Mouse (Mus musculus) adipocyte (in vitro differentiated cells): Measurements from ENCODE around the gene Iqub.

Source experiments
- DNase-seq: peaks from one replicate; pipeline ENCODE4 v3.0.0-alpha.2; 2016; ENCODE audit warnings: low spot score

Gene Iqub

DNA sequence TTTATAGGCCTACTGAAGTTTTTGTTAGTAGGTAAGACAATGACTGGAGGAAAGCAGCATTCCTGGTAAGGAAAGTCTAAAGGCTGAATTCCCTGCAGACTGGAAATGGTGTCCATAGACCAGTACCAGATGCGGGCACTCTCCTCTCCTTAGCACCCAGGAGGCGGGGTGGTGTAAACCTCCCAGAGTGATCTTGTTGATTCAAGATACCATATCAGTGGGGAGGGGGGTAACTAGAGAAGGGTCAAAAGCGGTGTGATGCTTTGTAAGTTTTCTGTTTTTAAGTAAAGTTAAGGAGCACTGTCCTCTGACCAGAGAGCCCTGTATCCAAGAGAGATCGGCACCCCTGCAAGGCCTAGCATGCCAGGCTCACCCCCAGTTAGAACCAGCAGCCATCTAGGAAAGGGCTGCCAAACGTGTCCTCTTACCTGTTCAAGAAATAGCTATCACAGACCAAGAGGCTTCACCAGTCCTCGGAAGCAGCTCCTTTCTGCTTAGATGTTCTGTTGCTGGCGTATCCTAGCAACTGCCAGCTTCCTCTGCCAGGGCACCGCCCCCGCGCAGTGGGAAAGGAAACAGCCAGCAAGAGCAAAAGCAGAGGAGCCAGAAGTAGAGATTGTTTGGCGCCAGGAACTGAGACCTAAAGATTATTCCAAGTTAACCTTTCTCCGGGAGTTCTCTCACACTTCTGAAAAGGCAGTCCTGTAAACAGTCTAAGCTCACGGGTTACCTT, at the start of gene Iqub:
Gene Iqub (minus strand): TSS at position 516 of the 733 bp plus-strand sequence.
- no peak for DNase-seq

DNA sequence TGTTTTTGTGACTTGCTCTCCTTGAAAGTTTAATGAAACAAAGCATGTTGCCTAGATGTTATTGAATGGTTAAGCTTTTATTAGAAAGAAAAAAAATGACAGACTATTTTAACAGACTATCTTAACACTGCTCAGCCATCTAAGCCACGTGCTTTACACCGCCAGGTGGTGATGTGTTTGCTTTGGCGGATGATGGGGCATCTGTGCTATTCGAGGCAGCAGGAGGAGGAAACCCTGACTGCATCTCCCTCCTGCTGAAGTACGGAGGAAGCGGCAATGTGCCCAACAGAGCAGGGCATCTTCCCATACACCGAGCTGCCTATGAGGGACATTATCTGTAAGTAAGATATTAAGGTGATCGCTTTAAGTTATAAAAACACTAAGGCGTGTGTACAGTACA, 49.2 kb upstream of the Iqub start:
- DNase-seq: no peak

DNA sequence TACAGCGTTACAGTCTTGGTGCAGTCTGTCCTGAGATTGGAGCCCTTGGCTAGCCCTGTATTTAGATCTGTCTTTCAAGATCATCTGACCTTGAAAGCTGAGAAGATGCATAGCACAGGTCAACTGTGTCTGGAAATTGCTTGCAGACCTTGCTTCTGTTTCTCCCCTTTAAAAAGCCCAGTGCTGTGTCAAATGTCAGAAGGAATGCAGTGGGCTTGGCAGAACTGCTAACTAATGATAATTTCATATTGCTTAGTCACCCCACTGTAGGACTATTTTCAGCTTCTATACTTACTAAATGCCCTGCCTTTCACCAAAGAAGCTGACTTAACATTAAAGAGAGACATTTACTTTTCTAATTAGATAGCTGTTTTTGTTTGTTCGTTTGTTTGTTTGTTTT, 40.6 kb upstream of the Iqub start:
- DNase-seq: no peak

DNA sequence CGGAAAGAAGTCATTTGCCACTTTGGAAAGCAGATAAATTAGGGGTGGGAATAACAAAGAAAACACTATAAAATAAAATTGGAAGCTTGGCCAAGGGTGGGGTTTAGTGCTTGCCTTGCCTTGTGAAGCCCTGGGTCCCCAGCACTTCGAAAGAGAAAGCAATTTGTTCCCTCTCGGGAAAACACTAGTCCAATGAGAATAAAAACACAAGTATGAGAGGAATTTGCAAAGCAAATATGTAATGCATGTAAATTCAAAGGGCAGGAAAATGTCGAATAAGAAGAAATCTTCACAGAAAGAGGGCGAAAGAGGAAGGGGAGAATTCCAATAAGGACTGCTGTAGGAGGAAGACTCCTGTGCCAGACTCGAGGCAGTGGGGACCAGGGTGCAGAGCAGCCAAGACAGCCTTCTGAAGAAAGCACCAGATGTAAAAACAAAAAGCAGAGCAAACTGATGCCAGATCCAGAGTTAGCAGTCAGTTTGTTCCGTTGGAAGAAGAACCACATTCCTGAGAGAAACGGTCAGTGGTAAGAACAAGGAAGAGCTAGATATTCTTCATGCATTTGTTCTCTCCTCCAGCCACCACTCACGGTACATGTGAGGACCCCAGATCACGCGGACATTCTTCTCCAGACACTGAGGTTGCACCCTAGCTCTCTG, 39.7 kb upstream of the Iqub start:
- no peak for DNase-seq

DNA sequence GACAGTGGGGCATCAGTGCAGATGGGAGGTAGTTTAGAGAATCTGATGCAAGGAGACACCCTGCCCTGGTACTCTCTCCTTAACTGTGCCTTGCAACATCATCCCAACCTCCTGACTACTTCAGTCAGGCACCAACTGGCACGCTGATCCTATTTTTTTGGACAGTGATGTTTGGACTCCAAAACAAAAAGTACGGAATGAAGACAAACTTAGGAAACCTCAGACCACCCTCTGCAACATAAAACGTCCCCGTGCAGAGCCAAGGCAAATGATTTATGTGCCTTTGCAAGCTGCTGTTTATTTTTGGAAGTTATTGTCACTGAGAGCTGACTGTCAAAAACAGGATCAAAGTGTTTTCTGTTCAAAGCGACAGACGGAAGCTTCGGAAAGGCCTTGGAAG, 37.2 kb upstream of the Iqub start:
- DNase-seq: no peak

DNA sequence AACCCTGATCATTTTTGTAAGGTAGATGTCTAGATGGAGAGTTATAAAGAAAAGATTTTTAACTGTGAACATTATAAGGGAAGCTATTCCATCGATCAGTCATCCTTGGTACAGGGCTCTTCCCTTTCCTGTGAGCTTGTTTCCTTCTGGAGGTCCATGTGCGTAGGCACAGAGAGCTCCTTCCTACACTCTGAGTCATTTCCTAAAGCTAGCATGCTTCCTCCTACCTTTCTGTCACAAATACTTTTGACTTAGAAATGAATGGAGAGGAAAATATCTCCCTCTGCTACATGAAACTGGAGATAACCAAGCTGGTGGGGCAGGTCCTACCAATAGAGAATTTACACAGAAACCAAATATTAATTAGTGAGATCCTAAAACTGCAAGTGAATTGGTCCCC, 34.9 kb upstream of the Iqub start:
- no peak for DNase-seq

DNA sequence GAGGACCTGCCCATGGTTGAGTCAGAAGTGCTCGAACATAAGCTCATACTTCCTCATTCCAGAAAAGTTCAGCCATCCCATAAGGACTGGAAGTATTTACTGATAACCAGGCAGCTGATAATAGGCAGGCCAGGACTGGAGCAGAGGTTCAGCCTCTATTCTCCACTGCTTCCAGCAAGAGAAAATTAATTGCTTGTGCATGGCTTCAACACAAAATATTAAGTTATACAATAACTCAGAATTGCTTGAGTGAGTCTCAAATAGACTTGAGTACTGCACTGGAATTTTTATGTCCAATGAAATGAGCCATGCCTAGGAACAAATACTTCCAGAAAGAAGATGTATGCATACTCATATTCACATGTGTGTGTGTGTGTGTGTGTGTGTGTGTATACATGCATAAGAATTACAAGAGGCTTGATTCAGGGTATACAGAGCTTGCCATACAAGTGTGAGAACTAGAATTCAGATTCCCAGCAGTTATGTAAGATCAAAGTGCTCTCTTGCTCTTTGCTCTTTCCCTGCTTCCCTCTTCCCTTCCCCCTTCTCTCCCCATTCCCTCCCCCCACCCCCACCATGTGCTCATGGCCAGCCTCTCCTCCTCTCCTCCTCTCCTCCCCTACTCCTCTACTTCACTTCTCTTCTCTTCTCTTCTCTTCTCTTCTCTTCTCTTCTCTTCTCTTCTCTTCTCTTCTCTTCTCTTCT, 32.0 kb upstream of the Iqub start:
- DNase-seq: no peak

DNA sequence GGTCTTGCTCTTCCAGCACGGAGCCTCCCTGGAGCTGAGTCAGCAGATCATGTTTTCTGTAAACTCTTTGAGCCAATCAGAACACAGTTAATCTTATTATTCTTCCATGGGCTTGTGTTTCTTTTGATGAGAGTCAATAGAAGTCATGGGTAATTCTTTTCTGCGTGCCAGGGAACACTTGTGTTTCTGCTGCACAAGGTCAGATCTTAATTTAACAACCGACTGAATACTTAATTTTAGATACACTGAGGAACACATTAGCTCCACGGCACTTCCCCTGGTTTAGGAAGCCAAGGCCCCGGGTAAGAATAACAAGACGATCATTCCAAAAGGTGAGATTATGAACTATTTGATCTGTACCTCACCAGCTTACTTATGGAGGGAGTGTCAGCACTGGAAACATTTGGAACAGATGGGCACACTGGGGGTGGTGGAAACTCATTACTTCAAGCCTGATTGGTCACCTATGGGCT, 28.3 kb upstream of the Iqub start:
- no peak for DNase-seq

DNA sequence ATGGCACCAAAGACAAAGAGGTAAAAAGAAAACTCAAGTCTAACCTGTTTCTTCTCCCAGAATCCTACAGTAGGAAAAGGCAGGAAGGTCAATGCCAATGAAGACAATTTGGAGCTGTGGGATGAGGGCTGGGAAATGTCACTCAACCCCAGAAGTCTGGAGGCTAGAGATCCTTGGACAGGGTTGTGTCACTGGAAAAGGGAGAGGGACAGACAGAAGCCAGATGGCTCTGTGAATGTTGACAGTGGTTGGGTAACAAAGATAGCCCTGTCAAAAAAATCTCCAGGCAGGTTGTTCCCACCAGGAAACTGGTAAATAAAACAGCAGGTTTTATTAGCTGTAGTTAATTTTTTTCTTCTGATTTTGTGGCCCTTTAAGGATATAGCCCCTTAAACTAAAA, 27.5 kb upstream of the Iqub start:
- DNase-seq: no peak

DNA sequence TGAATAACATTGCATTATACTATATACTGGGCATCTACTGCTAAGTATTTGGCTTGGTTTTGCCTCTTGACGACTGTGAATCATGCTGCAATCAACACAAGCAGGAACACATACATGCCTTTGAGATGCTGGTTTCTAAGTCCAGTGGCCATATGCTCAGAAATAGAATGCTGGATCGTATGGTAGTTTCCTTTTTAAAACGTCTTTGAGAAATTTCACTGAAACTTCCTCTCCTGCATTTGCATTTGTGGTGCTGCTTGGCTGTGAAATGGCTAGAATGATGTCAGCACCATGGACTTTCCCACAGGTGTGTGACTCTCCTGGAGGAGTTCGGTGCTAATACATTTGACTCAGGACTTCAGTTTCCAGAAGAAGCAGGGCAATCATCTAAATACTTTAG, 25.2 kb upstream of the Iqub start:
- no peak for DNase-seq

DNA sequence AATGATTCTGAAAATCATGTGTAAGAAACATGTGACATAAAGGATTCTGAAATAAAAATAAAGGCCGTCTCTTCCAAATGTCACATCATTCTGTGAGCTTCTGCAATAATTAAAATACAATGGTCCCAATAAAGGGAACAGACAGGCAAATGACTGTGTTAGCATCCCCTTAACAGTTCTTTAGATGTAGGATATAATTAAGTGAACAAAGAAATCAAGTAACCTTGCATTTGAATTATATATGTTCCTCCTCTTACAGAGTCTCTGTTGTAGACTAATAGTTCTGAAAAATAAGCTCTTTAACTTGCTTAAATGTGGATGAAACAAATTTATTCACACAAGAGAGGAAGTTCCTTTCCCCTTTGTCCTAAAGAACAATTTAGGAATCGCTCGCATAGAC, 23.6 kb upstream of the Iqub start:
- no peak for DNase-seq

DNA sequence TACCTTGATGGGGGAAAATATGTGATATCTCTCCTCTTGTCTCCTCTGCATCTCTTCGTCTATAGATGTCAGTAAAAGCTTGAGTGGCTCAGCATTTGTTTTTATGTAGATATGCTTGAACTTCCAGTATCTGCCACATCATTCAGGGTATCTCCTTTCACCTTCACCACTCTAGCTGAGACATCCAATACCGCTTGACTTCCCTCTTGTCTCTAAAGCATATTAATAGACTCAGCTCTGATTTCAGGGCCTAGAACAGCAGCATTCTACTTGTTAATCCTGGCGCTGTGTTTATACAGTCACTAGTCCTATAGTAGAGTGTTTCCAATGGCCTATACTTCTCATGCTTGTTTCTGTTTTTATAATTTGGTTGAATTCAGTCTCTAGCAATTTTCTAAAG, 17.9 kb upstream of the Iqub start:
- no peak for DNase-seq

DNA sequence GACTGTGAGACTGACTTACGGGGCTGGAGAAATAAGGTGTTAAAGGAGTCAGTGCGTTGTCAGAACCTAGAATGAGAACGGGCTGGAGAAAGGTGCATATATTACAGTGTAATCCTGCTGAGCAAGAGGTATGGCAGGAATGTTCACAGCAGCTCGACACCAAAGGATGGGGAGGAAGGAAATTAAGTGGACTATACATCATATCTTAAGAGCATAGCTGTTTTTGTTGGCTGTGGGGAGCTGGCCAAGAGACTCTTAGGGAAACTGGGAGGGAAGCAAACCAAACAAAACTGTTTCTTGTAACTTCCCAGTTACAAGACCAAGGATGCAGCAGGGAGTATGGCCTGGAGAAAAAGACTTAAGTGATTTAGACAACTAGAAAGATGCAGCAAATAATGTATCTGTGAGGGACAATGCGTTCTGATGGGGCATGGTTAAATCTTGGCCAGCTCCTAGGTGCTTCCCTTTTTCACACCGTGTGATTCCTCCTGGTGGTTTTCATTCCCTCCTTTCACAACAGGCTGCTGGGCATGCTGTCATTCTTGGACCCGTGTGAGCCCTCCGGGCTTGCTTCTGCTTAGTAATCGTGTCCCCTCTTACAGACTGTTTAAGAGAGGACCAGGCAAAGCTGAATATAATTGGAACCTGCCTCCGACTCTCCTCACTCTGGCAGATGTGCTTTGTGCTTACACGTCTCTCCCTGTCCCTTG, 16.0 kb upstream of the Iqub start:
- DNase-seq: no peak

DNA sequence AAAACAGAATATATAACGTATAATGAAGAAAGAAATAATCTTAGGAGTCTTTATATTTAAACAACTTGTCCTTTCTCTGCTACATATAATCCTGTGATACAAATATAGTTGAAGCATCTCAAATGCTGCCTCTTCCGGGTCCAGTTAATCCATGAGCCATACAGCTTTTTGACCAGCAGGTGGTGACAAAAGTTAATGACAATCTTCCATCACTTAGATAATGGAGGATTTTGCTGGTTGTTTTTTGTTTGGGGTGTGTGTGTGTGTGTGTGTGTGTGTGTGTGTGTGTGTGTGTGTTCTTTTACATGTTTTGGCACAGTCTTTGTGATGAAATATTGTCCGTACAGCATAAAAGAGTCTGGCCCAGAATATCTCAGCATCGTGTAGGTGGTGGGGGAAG, 15.3 kb upstream of the Iqub start:
- peak; percentile 84 for DNase-seq

DNA sequence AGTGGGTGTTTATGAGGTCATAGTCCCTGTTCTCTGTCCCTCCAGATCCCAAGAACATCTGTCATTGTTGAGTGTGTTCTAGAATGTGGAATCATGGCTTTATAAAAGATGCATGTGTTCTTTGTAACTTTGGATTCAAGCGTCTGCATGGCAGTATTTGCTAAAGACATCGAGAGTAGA, 13.1 kb upstream of the Iqub start, which contains the start of gene Asb15:
Gene Asb15 (plus strand): TSS at position 81 of the 180 bp plus-strand sequence.
- no peak for DNase-seq

DNA sequence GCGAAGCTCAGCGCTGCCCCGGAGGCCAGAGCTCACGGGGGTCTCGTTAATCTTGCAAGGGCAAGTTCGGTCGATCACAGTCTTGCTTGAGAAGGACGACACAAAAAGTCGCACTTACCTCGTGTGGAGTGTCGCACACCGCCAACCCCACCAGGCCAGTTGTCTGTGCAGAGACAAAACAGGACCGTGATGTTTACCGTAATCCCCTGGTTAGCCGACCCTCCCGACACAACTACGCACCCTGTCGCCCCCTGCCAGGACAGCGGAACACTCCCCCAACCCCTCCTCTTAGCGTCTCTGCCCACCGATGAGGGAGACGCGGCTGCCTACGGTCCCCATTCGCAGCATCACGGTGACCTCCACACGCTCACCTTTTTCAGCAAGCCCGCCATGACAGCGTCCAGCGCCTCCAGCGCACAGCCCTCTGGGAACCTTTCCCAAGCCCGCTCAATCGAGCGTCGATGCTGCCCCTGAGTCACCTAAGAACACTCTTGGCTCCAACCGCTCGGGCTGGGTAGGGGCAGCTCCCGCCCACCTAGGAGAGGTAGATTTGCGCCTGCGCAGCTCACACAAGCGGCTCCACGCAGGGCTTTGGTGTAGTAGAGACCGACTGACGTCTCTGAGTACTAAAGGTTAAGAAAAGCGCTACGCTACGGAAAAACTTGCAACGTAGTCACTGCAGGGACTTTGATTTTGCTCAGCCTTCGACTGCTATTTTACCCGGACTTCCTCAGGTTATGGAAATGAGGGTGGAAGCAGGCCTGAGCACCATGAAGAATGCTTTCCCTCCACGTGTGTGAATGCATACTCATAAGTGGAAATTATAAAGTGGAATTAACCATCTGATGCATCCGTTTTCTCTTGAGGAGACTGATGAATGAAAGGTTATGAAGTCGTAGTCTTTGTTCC, 12.5 kb upstream of the Iqub start, which contains the start of gene Ndufa5:
Gene Ndufa5 (minus strand): TSS at position 859 of the 909 bp plus-strand sequence.
- DNase-seq: peak; percentile 98

DNA sequence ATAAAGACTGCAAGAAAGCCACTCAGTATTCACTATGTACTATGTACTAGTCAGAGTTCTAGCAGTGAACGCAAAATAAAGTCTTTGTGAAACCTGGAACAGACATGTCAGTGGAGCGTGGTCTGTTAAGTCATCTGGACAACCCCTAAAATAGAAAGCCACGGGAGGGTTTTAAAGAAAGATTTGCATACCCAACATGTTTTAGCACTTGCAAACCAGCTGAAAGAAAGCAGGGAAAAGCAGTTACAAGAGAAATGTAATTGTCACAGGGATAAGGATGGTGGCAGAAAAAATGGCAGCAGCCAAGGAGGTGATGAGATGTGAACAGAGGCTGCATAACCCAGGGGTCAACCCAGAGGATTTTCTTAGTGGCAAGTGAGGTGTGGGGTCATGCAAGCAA, 10.8 kb upstream of the Iqub start:
- DNase-seq: no peak

DNA sequence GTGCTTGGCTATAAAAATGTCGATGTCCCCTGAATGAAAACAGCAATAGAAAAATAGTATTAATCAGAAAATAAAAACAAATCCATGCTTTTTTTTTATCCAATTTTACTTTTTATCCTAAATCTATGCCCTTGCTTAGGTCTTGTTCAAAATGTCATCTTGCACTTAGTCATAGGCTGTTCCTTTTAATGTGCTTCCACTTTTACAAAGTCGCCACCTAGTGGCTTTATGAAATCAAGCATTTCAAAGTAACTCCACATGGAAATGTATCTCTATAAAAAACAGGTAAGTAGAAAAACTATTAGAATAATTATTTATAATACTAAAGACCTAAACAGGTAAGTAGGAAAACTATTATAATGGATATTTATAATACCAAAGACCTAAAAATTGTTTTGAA, 1.3 kb upstream of the Iqub start:
- peak; percentile 66 for DNase-seq

DNA sequence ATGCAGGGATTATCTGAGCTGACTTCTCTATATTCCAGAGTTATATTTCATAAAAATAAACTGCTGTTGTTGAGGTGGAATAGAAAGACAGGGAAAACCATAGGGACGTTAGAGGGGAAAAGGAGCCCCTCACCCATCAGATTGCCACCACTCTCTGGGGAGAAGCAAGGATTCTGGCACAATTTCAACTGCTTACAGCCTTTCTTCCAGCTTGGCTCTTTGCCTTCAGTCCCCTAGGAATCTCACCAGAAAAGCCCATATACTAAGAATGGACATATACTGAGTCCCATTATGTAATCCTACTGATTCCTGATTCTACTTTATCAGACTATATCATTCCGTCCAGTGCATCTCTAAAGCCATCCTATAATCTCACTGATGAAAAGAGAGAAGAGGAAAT, 10.7 kb downstream of the Iqub start:
- no peak for DNase-seq

DNA sequence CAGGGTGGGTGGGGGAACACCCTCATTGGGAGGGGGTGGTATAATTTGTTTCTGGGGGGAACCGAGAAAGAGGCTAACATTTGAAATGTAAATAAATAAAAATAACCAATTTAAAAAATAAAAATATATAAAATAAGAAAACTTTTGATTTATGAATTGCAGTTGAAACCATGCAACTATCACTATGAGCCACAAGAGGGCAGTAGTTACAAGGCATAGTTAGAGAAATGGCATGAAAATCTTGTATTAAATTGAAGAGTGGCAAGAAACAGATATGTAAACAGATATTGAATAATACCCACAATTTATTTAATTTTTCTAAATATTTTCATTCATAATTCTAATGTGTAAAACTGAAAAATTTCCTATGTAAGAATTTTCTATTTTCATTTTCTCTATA, 24.5 kb downstream of the Iqub start:
- peak; percentile 40 for DNase-seq

DNA sequence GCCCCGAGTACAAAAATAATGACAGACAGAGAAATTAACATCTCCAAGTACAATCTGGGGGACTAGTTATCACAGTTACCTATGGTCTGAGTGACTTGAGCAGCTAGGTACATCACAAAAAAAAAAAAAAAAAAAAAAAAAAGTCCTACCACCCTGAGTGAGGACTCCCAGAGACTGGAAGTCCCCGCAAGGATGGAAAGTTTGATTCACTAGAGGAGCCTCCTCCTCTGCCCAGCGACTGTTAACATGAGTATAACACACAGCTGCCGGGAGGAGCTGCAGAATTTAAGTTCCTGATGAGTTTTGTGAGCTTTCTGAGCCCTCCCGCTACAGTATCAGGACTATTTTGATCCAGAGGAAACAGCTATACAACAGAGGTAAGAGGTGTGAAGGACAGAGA, 28.3 kb downstream of the Iqub start:
- no peak for DNase-seq
